Mouse (Mus musculus) E14TG2a.4 (cell line): ENCODE data around the gene Foxp1.

ENCODE experiments used
- CTCF ChIP-seq: conservative IDR thresholded peaks from 2 replicates; pipeline ENCODE4 v1.5.1; 2014; ENCODE audit warnings: low read length
- NANOG ChIP-seq: IDR thresholded peaks from 2 replicates; pipeline ENCODE4 v1.6.1; 2014; ENCODE audit warnings: borderline replicate concordance, low read length, mixed read lengths

- no peak for TF ChIP-seq CTCF
- TF ChIP-seq NANOG, result no peak
These were observed 200.2 kb downstream of the Foxp1 start for GRCm38 (mm10) chr6:99322132-99322904.
